Mouse (Mus musculus) midbrain, embryonic 14.5 days (tissue): ENCODE measurements around the gene Gabbr2. TPM values are rescaled to one million over a fixed set of nuclear protein-coding genes. Genes with fewer than 3 reads are reported as not detected.

Source experiments
- ATAC-seq: fragments of 200-750 bp; cut with Nextera tagmentation; 2 replicates; pipeline ENCODE4 v1.8.0; 2017; ENCODE audit warnings: moderate number of reproducible peaks, moderate library complexity; ENCODE audit not compliant: low FRiP score, low TSS enrichment
- DNase-seq: peaks from one replicate; pipeline ENCODE4 v3.0.0-alpha.2; 2015
- H3K27ac ChIP-seq: fragments of 300-500 bp; sonication (generic); replicated peaks from 2 replicates; pipeline ENCODE4 v1.5.1; 2014; ENCODE audit warnings: mild to moderate bottlenecking, low read depth, low read length, moderate library complexity
- H3K27me3 ChIP-seq: fragments of 300-500 bp; sonication (generic); 2 replicates; pipeline ENCODE4 v1.6.1; 2014; ENCODE audit warnings: low read length, control low read depth, mixed read lengths; ENCODE audit not compliant: control insufficient read depth, insufficient read depth
- H3K36me3 ChIP-seq: fragments of 300-500 bp; sonication (generic); 2 replicates; pipeline ENCODE4 v1.6.1; 2014; ENCODE audit warnings: low read length, control low read depth; ENCODE audit not compliant: control insufficient read depth, insufficient read depth
- H3K4me1 ChIP-seq: fragments of 300-500 bp; sonication (generic); 2 replicates; pipeline ENCODE4 v1.6.1; 2014; ENCODE audit warnings: mild to moderate bottlenecking, antibody characterized with exemption, low read length, control low read depth; ENCODE audit not compliant: control insufficient read depth, insufficient read depth
- H3K4me2 ChIP-seq: fragments of 300-500 bp; sonication (generic); 2 replicates; pipeline ENCODE4 v1.6.1; 2014; ENCODE audit warnings: mild to moderate bottlenecking, low read length, moderate library complexity
- H3K4me3 ChIP-seq: fragments of 300-500 bp; sonication (generic); replicated peaks from 2 replicates; pipeline ENCODE4 v1.5.1; 2014; ENCODE audit warnings: low read depth, low read length
- H3K9ac ChIP-seq: fragments of 300-500 bp; sonication (generic); replicated peaks from 2 replicates; pipeline ENCODE4 v1.6.1; 2014; ENCODE audit warnings: mild to moderate bottlenecking, low read length, moderate library complexity
- H3K9me3 ChIP-seq: fragments of 300-500 bp; sonication (generic); 2 replicates; pipeline ENCODE4 v1.6.1; 2016; ENCODE audit warnings: low read length, control low read depth, mixed read lengths; ENCODE audit not compliant: control insufficient read depth
- WGBS: fragments of 180-500 bp; shearing (Covaris S2); extraction: QIAGEN DNeasy Blood & Tissue Kit; methylation state at CpG from one replicate; pipeline ENCODE4 v1.1.7; 2014; 5-methylcytosine and 5-hydroxymethylcytosine counted together
- polyA plus RNA-seq: library from polyadenylated mRNA; unstranded; fragments of >200 nt; fragmentation: Nextera tagmentation; extraction: Ambion mirVana; gene quantifications from 2 replicates; pipeline ENCODE4 v1.2.1, GENCODE M21; 2014

Gabbr2 gene
- polyA plus RNA-seq, 1 experiment from 2014 or later, result 8.6 TPM

DNA sequence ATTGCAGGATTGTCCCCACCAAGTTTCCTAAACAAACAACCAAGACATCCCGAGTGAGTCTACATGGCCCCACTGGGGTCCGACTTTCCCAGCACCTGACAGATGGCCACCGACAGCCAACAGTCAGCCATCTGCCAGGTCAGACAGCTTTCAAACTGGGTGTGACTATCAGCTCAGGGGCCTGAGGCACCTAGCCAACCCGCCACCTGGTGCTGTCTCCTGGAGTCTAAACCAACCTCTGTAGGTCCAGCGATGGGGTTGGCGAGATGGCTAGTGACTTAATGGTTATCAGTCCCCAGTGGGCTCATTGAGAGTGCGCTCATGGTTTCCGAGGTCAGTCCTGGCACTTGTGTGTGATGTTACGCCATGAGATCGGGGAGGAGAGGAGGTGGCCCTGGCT lies 366.6 kb downstream of the Gabbr2 start:
- WGBS, result 79% methylated on average over 10 of the region's 10 CpGs
- no peak for ATAC-seq

DNA sequence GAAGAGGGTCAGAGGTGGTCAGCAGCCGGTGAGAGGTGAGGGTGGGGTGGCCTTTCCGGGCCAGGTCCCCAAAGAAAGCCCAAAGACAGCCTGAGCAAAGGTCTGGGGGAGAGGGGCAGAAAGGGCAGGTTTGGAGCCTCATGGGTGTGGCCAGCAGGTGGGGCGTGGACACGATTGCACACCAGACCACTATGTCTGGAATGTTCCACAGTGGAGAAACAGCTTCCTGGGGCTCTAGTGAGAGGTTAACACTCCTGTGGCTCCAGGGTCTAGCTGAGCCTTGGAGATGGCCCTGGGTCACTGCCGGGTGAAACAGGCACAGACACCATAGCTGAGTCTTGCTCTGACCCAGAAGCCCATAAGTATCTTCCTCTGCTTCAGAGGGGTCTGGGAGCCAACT lies 368.7 kb downstream of the Gabbr2 start:
- Histone ChIP-seq H3K36me3 (no peaks in the 10 kb centered on the region), H3K4me2 (no peak overlapping the region), H3K27ac (no peak overlapping the region), H3K27me3 (no peaks in the 10 kb centered on the region), H3K4me3 (no peak overlapping the region), H3K9ac (no peak overlapping the region), H3K9me3 (no peaks in the 10 kb centered on the region), H3K4me1 (no peaks in the 10 kb centered on the region)
- 90% methylated on average over 5 of the region's 5 CpGs for WGBS
- DNase-seq (no peak), ATAC-seq (no peak)

More for the DNA sequence above, 366.6 kb downstream of the Gabbr2 start:
- Histone ChIP-seq H3K9me3 (no peaks in the 10 kb centered on the region), H3K4me3 (no peak overlapping the region), H3K36me3 (no peaks in the 10 kb centered on the region), H3K9ac (no peak overlapping the region), H3K27ac (no peak overlapping the region), H3K4me1 (no peaks in the 10 kb centered on the region), H3K27me3 (no peaks in the 10 kb centered on the region), H3K4me2 (no peak overlapping the region)
- DNase-seq, result no peak

DNA sequence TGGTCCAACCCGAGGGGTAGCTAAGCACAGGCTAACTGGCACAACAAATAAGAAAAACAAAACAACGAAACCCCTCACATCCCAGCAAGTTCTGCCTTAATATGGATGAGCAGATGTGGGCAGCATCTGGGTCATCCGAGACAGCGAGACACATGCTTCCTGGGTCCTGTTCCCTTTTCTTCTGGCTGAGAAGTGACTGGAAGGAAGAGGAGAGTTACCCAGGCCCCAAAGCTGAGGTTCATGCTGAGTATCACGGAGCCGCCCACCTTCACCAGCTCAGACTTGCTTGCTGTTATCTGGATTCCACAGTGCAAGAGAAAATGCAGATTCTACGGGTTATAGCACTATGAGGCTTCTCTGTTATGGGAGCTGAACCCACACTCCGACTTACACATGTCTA lies 370.7 kb downstream of the Gabbr2 start:
- no peak overlapping the region for H3K4me3 ChIP-seq

DNA sequence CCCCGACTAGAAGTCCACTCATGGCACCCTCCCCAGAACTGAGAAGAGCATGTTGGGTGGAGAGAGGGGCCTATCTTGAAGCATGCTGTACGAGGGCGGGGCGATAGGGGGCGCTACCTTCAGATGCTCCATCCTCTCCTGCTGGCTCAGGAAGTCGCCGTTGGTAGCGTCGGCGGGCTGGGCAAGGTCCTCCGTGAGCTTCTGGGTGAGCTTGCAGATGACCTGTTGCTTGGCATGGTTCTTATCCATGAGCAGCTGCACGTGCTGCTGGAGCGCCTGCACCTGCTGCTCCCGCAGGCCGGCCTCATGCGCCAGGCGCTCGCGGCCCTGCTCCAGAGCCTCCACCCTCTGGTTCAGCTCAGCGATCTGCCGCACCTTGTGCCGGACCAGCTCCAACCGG lies 371.3 kb downstream of the Gabbr2 start:
- 12% methylated on average over 23 of the region's 23 CpGs for WGBS
- H3K4me1 ChIP-seq, result no peaks in the 10 kb centered on the region
- H3K27me3 ChIP-seq, result no peaks in the 10 kb centered on the region
- H3K4me3 ChIP-seq, result no peak overlapping the region
- no peak overlapping the region for H3K27ac ChIP-seq
- no peaks in the 10 kb centered on the region for H3K36me3 ChIP-seq
- DNase-seq (peak; percentile 14), ATAC-seq (no peak)
- 0 out of 2 replicates have a peak overlapping the region, but pooled peaks have one; percentile 12 for H3K4me2 ChIP-seq
- H3K9ac ChIP-seq, result no peak overlapping the region
- H3K9me3 ChIP-seq, result no peaks in the 10 kb centered on the region

More for the DNA sequence above, 370.7 kb downstream of the Gabbr2 start:
- no peaks in the 10 kb centered on the region for H3K36me3 ChIP-seq
- H3K27me3 ChIP-seq, result no peaks in the 10 kb centered on the region
- H3K4me1 ChIP-seq, result no peaks in the 10 kb centered on the region
- WGBS, result 80% methylated on average over 8 of the region's 8 CpGs
- no peak overlapping the region for H3K9ac ChIP-seq
- ATAC-seq (no peak), DNase-seq (no peak)
- H3K9me3 ChIP-seq, result no peaks in the 10 kb centered on the region
- H3K4me2 ChIP-seq, result no peak overlapping the region
- no peak overlapping the region for H3K27ac ChIP-seq

DNA sequence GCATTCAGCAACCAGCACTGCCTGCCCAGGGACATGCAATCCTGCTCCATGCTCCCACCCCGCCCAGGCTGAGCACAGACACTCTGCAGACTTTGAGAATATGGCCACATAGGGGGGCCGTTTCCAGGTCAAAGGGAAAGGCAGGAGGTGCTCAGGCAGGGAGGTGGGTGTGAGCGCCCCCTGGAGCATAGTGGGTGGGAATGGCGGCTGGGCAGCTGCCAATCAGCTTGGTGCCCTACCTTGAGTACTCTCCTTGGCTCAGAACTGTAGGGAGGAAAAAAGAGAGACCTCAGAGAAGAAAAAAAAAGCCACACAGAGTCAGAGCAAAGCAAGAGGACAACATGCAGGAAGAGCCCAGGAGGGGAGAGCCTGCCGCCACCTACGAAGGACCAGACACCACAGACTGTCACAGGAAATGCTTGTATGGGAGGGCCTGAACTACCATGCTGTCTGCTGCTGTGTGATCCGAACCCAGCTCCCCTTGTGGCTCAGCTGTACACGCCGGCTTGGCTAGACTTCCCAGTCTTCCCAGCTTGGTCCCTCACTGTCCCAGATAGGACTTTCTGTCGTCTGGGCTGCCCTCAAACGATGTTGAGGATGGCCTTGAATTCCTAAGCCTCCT lies 373.4 kb downstream of the Gabbr2 start:
- DNase-seq, result no peak
- WGBS, result 64% methylated on average over 11 of the region's 11 CpGs
- Histone ChIP-seq H3K36me3 (no peaks in the 10 kb centered on the region), H3K4me1 (no peaks in the 10 kb centered on the region), H3K9ac (no peak overlapping the region), H3K27ac (no peak overlapping the region), H3K9me3 (no peaks in the 10 kb centered on the region), H3K4me3 (no peak overlapping the region), H3K4me2 (no peak overlapping the region), H3K27me3 (no peaks in the 10 kb centered on the region)
- ATAC-seq, result no peak

DNA sequence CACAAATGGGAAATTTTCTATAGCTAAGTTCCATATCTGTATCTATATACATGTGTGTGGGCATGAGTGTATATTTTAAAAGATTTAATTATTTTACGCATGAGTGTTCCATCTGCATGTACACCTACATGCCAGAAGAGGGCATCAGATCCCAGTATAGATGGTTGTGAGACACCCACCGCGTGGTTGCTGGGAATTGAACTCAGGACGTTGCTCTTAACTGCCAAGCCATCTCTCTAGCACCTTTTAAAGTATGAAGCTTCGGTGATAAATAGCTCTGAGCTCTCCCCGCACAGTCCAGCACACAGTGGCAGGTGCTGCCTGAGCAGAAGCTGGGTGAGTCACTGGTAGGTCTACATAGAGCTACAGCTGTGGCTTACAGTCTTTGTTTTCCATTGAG lies 374.3 kb downstream of the Gabbr2 start:
- WGBS, result 76% methylated on average over 6 of the region's 6 CpGs
- Histone ChIP-seq H3K36me3 (no peaks in the 10 kb centered on the region), H3K4me1 (no peaks in the 10 kb centered on the region), H3K27ac (no peak overlapping the region), H3K4me3 (no peak overlapping the region), H3K9me3 (no peaks in the 10 kb centered on the region), H3K9ac (no peak overlapping the region), H3K4me2 (no peak overlapping the region), H3K27me3 (no peaks in the 10 kb centered on the region)
- ATAC-seq (no peak), DNase-seq (no peak)

DNA sequence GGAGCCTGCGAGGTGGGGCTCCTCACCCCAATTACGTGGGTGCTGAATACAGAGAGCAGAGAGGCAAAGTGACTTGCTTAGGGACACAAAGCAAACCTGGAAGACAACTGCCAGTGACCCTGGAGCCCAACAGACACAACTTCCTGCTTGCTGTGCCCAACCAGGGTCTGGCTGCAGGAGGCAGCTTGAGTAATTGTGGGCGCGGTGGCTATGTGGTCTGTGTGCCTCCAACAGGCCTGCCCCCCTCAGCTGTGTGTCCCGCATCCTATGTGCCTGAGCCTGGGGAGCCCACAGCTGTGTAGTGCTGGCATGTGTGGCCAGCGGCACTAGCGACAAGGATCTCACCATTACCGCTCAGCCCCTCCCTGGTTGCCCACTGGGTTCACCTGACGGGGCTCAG lies 377.0 kb downstream of the Gabbr2 start:
- Histone ChIP-seq H3K4me3 (no peak overlapping the region), H3K27me3 (no peaks in the 10 kb centered on the region), H3K4me1 (no peaks in the 10 kb centered on the region), H3K4me2 (no peak overlapping the region), H3K9ac (no peak overlapping the region), H3K27ac (no peak overlapping the region), H3K36me3 (no peaks in the 10 kb centered on the region), H3K9me3 (no peaks in the 10 kb centered on the region)
- WGBS, result 67% methylated on average over 9 of the region's 9 CpGs
- ATAC-seq, result no peak
- DNase-seq, result no peak

DNA sequence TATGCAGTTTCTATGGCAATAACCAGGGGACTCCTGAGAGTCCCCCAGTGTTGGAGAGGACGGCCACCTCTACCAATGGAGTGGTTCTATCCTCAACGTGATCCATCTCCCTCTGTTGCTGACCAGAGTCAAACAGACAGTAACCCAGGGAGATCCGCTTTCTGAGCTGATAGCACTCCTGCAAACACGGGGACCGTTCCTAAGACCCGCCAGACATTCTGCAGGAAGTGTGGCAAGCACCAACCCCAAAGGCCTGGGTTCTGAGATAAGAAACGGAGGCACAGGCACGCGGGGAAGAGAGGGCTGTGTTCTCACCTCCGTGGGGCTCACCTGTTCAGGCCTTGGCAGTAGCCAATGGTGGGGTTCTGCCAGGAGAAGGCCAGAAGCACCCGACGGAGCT lies 378.1 kb downstream of the Gabbr2 start:
- H3K27me3 ChIP-seq, result no peaks in the 10 kb centered on the region
- ATAC-seq (no peak), DNase-seq (no peak)
- no peak overlapping the region for H3K4me3 ChIP-seq
- no peak overlapping the region for H3K27ac ChIP-seq
- no peak overlapping the region for H3K9ac ChIP-seq
- WGBS, result 76% methylated on average over 12 of the region's 12 CpGs
- no peaks in the 10 kb centered on the region for H3K36me3 ChIP-seq
- H3K9me3 ChIP-seq, result no peaks in the 10 kb centered on the region
- H3K4me2 ChIP-seq, result no peak overlapping the region
- no peaks in the 10 kb centered on the region for H3K4me1 ChIP-seq
